Mouse (Mus musculus): ENCODE results near the gene Ap1s2. TPM values are rescaled to one million over a fixed set of nuclear protein-coding genes. Genes with fewer than 3 reads are reported as not detected.

Ap1s2 gene
- polyA plus RNA-seq, 1 experiment from 2014 or later: 10.4 TPM

- Histone ChIP-seq H3K27ac (ENCODE audit: low read depth, low read length) (peak overlapping the region; percentile 60; the same call in 1 of the 2 replicates), H3K27me3 (replicated peaks; ENCODE audit: control insufficient read depth, insufficient read depth, low read length) (0 out of 2 replicates have a peak, but pooled peaks cover 8% of the 10 kb centered on the region), H3K9me3 (ENCODE audit: control insufficient read depth) (no peaks in the 10 kb centered on the region), H3K9ac (ENCODE audit: low read depth, low read length) (0 out of 2 replicates have a peak overlapping the region, but pooled peaks have one; percentile 37), H3K4me3 (ENCODE audit: low read depth, low read length) (peak overlapping the region; percentile 61), H3K4me1 (replicated peaks; ENCODE audit: control insufficient read depth, insufficient read depth, low read length) (no peaks in the 10 kb centered on the region), H3K4me2 (replicated peaks; ENCODE audit: low read depth) (peak overlapping the region; percentile 76), H3K36me3 (ENCODE audit: control insufficient read depth, insufficient read depth) (no peaks in the 10 kb centered on the region)
- WGBS: 27% methylated on average over 30 of the region's 34 CpGs
- no peak for ATAC-seq
- TF ChIP-seq CTCF (IDR thresholded peaks at IDR 0.05; ENCODE audit: low read depth): 0 out of 2 replicates have a peak, but pooled peaks have one; percentile 17
These were observed 564 bp downstream of the Ap1s2 start for GRCm38 (mm10) chrX:163909381-163909780.

- H3K27ac ChIP-seq (ENCODE audit: low read depth, low read length): no peak overlapping the region
- no peaks in the 10 kb centered on the region for H3K36me3 ChIP-seq (ENCODE audit: control insufficient read depth, insufficient read depth)
- no peaks in the 10 kb centered on the region for H3K9me3 ChIP-seq (ENCODE audit: control insufficient read depth)
- no peak for ATAC-seq
- 0 out of 2 replicates have a peak, but pooled peaks cover 8% of the 10 kb centered on the region for H3K27me3 ChIP-seq (replicated peaks; ENCODE audit: control insufficient read depth, insufficient read depth, low read length)
- H3K4me2 ChIP-seq (replicated peaks; ENCODE audit: low read depth): no peak overlapping the region
- H3K9ac ChIP-seq (ENCODE audit: low read depth, low read length): no peak overlapping the region
- H3K4me3 ChIP-seq (ENCODE audit: low read depth, low read length): no peak overlapping the region
- no peaks in the 10 kb centered on the region for H3K4me1 ChIP-seq (replicated peaks; ENCODE audit: control insufficient read depth, insufficient read depth, low read length)
- TF ChIP-seq CTCF (IDR thresholded peaks at IDR 0.05; ENCODE audit: low read depth): peak; percentile 68
These were observed 4.0 kb downstream of the Ap1s2 start for GRCm38 (mm10) chrX:163912791-163913190.

- Histone ChIP-seq H3K9me3 (ENCODE audit: control insufficient read depth) (no peaks in the 10 kb centered on the region), H3K4me2 (replicated peaks; ENCODE audit: low read depth) (no peak overlapping the region), H3K27me3 (replicated peaks; ENCODE audit: control insufficient read depth, insufficient read depth, low read length) (no peaks in the 10 kb centered on the region), H3K4me3 (ENCODE audit: low read depth, low read length) (no peak overlapping the region), H3K36me3 (ENCODE audit: control insufficient read depth, insufficient read depth) (no peaks in the 10 kb centered on the region), H3K27ac (ENCODE audit: low read depth, low read length) (no peak overlapping the region), H3K9ac (ENCODE audit: low read depth, low read length) (no peak overlapping the region), H3K4me1 (replicated peaks; ENCODE audit: control insufficient read depth, insufficient read depth, low read length) (no peaks in the 10 kb centered on the region)
- TF ChIP-seq CTCF (IDR thresholded peaks at IDR 0.05; ENCODE audit: low read depth): no peak
- no peak for ATAC-seq
These were observed 20.7 kb downstream of the Ap1s2 start for GRCm38 (mm10) chrX:163929550-163929949.

- Histone ChIP-seq H3K9me3 (ENCODE audit: control insufficient read depth) (no peaks in the 10 kb centered on the region), H3K27me3 (replicated peaks; ENCODE audit: control insufficient read depth, insufficient read depth, low read length) (no peaks in the 10 kb centered on the region), H3K4me2 (replicated peaks; ENCODE audit: low read depth) (no peak overlapping the region), H3K9ac (ENCODE audit: low read depth, low read length) (no peak overlapping the region), H3K4me1 (replicated peaks; ENCODE audit: control insufficient read depth, insufficient read depth, low read length) (no peaks in the 10 kb centered on the region), H3K27ac (ENCODE audit: low read depth, low read length) (no peak overlapping the region), H3K36me3 (ENCODE audit: control insufficient read depth, insufficient read depth) (peaks cover 8% of the 10 kb centered on the region; the same call in 1 of the 2 replicates), H3K4me3 (ENCODE audit: low read depth, low read length) (no peak overlapping the region)
- no peak for ATAC-seq
- TF ChIP-seq CTCF (IDR thresholded peaks at IDR 0.05; ENCODE audit: low read depth): no peak
- 83% methylated on average over 8 of the region's 8 CpGs for WGBS
These were observed 25.9 kb downstream of the Ap1s2 start for GRCm38 (mm10) chrX:163934731-163935130.

GRCm38 (mm10) chrX:163938587-163938986 is 29.8 kb downstream of the Ap1s2 start:
- no peak overlapping the region for H3K4me3 ChIP-seq (ENCODE audit: low read depth, low read length)
- no peak for ATAC-seq
- no peak for TF ChIP-seq CTCF (IDR thresholded peaks at IDR 0.05; ENCODE audit: low read depth)
- H3K36me3 ChIP-seq (ENCODE audit: control insufficient read depth, insufficient read depth): peaks cover 19% of the 10 kb centered on the region
- no peak overlapping the region for H3K27ac ChIP-seq (ENCODE audit: low read depth, low read length)
- no peaks in the 10 kb centered on the region for H3K4me1 ChIP-seq (replicated peaks; ENCODE audit: control insufficient read depth, insufficient read depth, low read length)
- no peaks in the 10 kb centered on the region for H3K27me3 ChIP-seq (replicated peaks; ENCODE audit: control insufficient read depth, insufficient read depth, low read length)
- H3K4me2 ChIP-seq (replicated peaks; ENCODE audit: low read depth): no peak overlapping the region
- no peak overlapping the region for H3K9ac ChIP-seq (ENCODE audit: low read depth, low read length)
- H3K9me3 ChIP-seq (ENCODE audit: control insufficient read depth): no peaks in the 10 kb centered on the region
- WGBS: 88% methylated on average over 6 of the region's 6 CpGs

GRCm38 (mm10) chrX:163944381-163944780 is 35.6 kb downstream of the Ap1s2 start:
- Histone ChIP-seq H3K4me2 (replicated peaks; ENCODE audit: low read depth) (no peak overlapping the region), H3K4me3 (ENCODE audit: low read depth, low read length) (no peak overlapping the region), H3K9me3 (ENCODE audit: control insufficient read depth) (no peaks in the 10 kb centered on the region), H3K36me3 (ENCODE audit: control insufficient read depth, insufficient read depth) (peaks cover 21% of the 10 kb centered on the region), H3K27ac (ENCODE audit: low read depth, low read length) (no peak overlapping the region), H3K9ac (ENCODE audit: low read depth, low read length) (no peak overlapping the region), H3K4me1 (replicated peaks; ENCODE audit: control insufficient read depth, insufficient read depth, low read length) (no peaks in the 10 kb centered on the region), H3K27me3 (replicated peaks; ENCODE audit: control insufficient read depth, insufficient read depth, low read length) (no peaks in the 10 kb centered on the region)
- WGBS: 90% methylated on average over 3 of the region's 3 CpGs
- TF ChIP-seq CTCF (IDR thresholded peaks at IDR 0.05; ENCODE audit: low read depth): no peak
- no peak for ATAC-seq

- Histone ChIP-seq H3K27ac (ENCODE audit: low read depth, low read length) (no peak overlapping the region), H3K27me3 (replicated peaks; ENCODE audit: control insufficient read depth, insufficient read depth, low read length) (no peaks in the 10 kb centered on the region), H3K4me2 (replicated peaks; ENCODE audit: low read depth) (no peak overlapping the region), H3K36me3 (ENCODE audit: control insufficient read depth, insufficient read depth) (peaks cover 20% of the 10 kb centered on the region), H3K4me3 (ENCODE audit: low read depth, low read length) (no peak overlapping the region), H3K9ac (ENCODE audit: low read depth, low read length) (no peak overlapping the region), H3K4me1 (replicated peaks; ENCODE audit: control insufficient read depth, insufficient read depth, low read length) (no peaks in the 10 kb centered on the region), H3K9me3 (ENCODE audit: control insufficient read depth) (no peaks in the 10 kb centered on the region)
- TF ChIP-seq CTCF (IDR thresholded peaks at IDR 0.05; ENCODE audit: low read depth): no peak
- ATAC-seq: no peak
- WGBS: 50% methylated on average over 1 of the region's 1 CpGs
These were observed 42.8 kb downstream of the Ap1s2 start for GRCm38 (mm10) chrX:163951618-163952017.
